Mouse (Mus musculus): ENCODE measurements around the gene Bmp8a.

Bmp8a gene

GRCm38 (mm10) chr4:123286790-123287189 lies 56.3 kb downstream of the Bmp8a start:
- no peak for DNase-seq (ENCODE audit: low read depth)

- no peak for DNase-seq (ENCODE audit: low read depth)
Measured at GRCm38 (mm10) chr4:123284731-123285624, 58.1 kb downstream of the Bmp8a start.

- DNase-seq (ENCODE audit: low read depth), result peak; percentile 27
Measured at GRCm38 (mm10) chr4:123283675-123284064, 59.4 kb downstream of the Bmp8a start.

- peak; percentile 29 for DNase-seq (ENCODE audit: low read depth)
Measured at GRCm38 (mm10) chr4:123282915-123283674, 60.0 kb downstream of the Bmp8a start.

- DNase-seq (ENCODE audit: low read depth), result peak; percentile 85
Measured at GRCm38 (mm10) chr4:123282500-123282899, 60.6 kb downstream of the Bmp8a start.

GRCm38 (mm10) chr4:123280117-123280516 lies 62.9 kb downstream of the Bmp8a start:
- DNase-seq (ENCODE audit: low read depth), result no peak

- DNase-seq (ENCODE audit: low read depth), result no peak
Measured at GRCm38 (mm10) chr4:123271063-123271462, 72.0 kb downstream of the Bmp8a start.
